Mouse (Mus musculus): ENCODE results near the gene Lrrc61. TPM values are rescaled to one million over a fixed set of nuclear protein-coding genes. Genes with fewer than 3 reads are reported as not detected.

Lrrc61 gene
- total RNA-seq, 2 experiments from 2014 or later = 17.1 to 20.2 TPM

- peak overlapping the region; percentile 99 for H3K27ac ChIP-seq
- TF ChIP-seq CTCF (IDR thresholded peaks at IDR 0.05) = no peak
- intact Hi-C loops (cut with DNase I) = loop anchor here (2.0 to 5.0 kb wide), 2 partner anchors 39 to 157 kb away; partner anchors contain the start of genes Gm44965, Krba1 and Repin1
- peak overlapping the region; percentile 72 for H3K4me3 ChIP-seq
- DNase-seq = peak; percentile 84
These were observed 777 bp upstream of the Lrrc61 start for GRCm38 (mm10) chr6:48553819-48554218.

GRCm38 (mm10) chr6:48555104-48555890 is 701 bp downstream of the Lrrc61 start:
- Histone ChIP-seq H3K27ac (peak overlapping the region; percentile 99), H3K4me3 (peak overlapping the region; percentile 72)
- peak; percentile 59 for DNase-seq
- intact Hi-C loops (cut with DNase I) = loop anchor here (2.0 kb wide), 1 partner anchor 38 kb away; the partner anchor contains the start of genes Gm44965 and Repin1
- no peak for TF ChIP-seq CTCF (IDR thresholded peaks at IDR 0.05)

- intact Hi-C loops (cut with DNase I) = loop anchor here (2.0 kb wide), 1 partner anchor 37 kb away; the partner anchor contains the start of genes Gm44965 and Repin1
- TF ChIP-seq CTCF (IDR thresholded peaks at IDR 0.05) = no peak
- peak overlapping the region; percentile 72 for H3K4me3 ChIP-seq
- no peak for DNase-seq
- H3K27ac ChIP-seq = peak overlapping the region; percentile 99
These were observed 1.4 kb downstream of the Lrrc61 start for GRCm38 (mm10) chr6:48555956-48556355.

- intact Hi-C loops (cut with DNase I) = no loop called here
- no peak for DNase-seq
- no peak for TF ChIP-seq CTCF (IDR thresholded peaks at IDR 0.05)
- H3K27ac ChIP-seq = peak overlapping the region; percentile 56
- H3K4me3 ChIP-seq = no peak overlapping the region
These were observed 11.2 kb downstream of the Lrrc61 start for GRCm38 (mm10) chr6:48565693-48566310.

- DNase-seq = peak; percentile 66
- H3K4me3 ChIP-seq = no peak overlapping the region
- peak overlapping the region; percentile 56 for H3K27ac ChIP-seq
- no peak for TF ChIP-seq CTCF (IDR thresholded peaks at IDR 0.05)
- intact Hi-C loops (cut with DNase I) = no loop called here
These were observed 11.7 kb downstream of the Lrrc61 start for GRCm38 (mm10) chr6:48566312-48566711.

- intact Hi-C loops (cut with DNase I) = no loop called here
- no peak for TF ChIP-seq CTCF (IDR thresholded peaks at IDR 0.05)
- Histone ChIP-seq H3K27ac (peak overlapping the region; percentile 70), H3K4me3 (peak overlapping the region; percentile 54)
- DNase-seq = peak; percentile 72
These were observed 13.7 kb downstream of the Lrrc61 start for GRCm38 (mm10) chr6:48568036-48568984.

GRCm38 (mm10) chr6:48569065-48569807 is 14.6 kb downstream of the Lrrc61 start:
- DNase-seq = no peak
- intact Hi-C loops (cut with DNase I) = no loop called here
- Histone ChIP-seq H3K27ac (peak overlapping the region; percentile 70), H3K4me3 (peak overlapping the region; percentile 54)
- no peak for TF ChIP-seq CTCF (IDR thresholded peaks at IDR 0.05)

GRCm38 (mm10) chr6:48572014-48572413 is 17.4 kb downstream of the Lrrc61 start:
- Histone ChIP-seq H3K27ac (peak overlapping the region; percentile 84), H3K4me3 (peak overlapping the region; percentile 70)
- no peak for DNase-seq
- TF ChIP-seq CTCF (IDR thresholded peaks at IDR 0.05) = no peak
- intact Hi-C loops (cut with DNase I) = no loop called here

- peak; percentile 71 for DNase-seq
- Histone ChIP-seq H3K27ac (peak within 1 kb of the TSS; percentile 84), H3K4me3 (peak within 1 kb of the TSS; percentile 70)
- intact Hi-C loops (cut with DNase I) = no loop called here
- TF ChIP-seq CTCF (IDR thresholded peaks at IDR 0.05) = no peak
These were observed 18.0 kb downstream of the Lrrc61 start, which contains the start of gene Rarres2 for GRCm38 (mm10) chr6:48572572-48573061. Gene Rarres2, minus strand, starts transcription at chr6:48572789.

- peak overlapping the region; percentile 84 for H3K27ac ChIP-seq
- H3K4me3 ChIP-seq = peak overlapping the region; percentile 70; the same call in 1 of the 2 replicates
- intact Hi-C loops (cut with DNase I) = no loop called here
- no peak for TF ChIP-seq CTCF (IDR thresholded peaks at IDR 0.05)
- peak; percentile 42 for DNase-seq
These were observed 18.7 kb downstream of the Lrrc61 start for GRCm38 (mm10) chr6:48573280-48573679.

- H3K27ac ChIP-seq = peak overlapping the region; percentile 84; the same call in 1 of the 2 replicates
- intact Hi-C loops (cut with DNase I) = no loop called here
These were observed 19.4 kb downstream of the Lrrc61 start for GRCm38 (mm10) chr6:48573981-48574380.

More at GRCm38 (mm10) chr6:48573981-48574380, 19.4 kb downstream of the Lrrc61 start:
- H3K4me3 ChIP-seq = no peak overlapping the region
- no peak for DNase-seq
- TF ChIP-seq CTCF (IDR thresholded peaks at IDR 0.05) = no peak
